Mouse (Mus musculus): ENCODE data around the gene Arvcf. TPM values are rescaled to one million over a fixed set of nuclear protein-coding genes. Genes with fewer than 3 reads are reported as not detected.

Arvcf gene
- polyA plus RNA-seq, 1 experiment from 2014 or later = 37.9 TPM

DNA sequence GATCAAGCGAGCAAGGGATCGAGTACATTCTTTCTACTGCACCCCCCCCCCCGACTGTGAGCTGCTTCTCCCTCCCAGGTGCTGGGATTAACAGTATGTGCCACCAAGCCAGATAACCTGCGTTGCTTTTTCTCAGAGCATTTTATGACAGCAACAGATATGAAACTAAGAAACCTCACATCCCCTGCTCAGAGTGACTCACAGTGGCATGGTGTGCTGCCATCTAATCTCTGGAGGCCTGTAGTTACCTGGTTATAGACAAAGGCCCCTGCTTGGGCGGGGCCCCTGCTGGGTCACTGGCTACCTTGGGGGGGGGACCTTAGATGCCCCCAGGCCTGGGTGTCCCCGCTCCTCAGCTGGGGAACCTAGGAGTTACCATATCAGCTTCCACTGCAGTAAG lies 10.0 kb downstream of the Arvcf start:
- no peaks in the 10 kb centered on the region for H3K27me3 ChIP-seq
- H3K9me3 ChIP-seq (replicated peaks) = no peaks in the 10 kb centered on the region
- no peak overlapping the region for H3K9ac ChIP-seq
- H3K36me3 ChIP-seq = no peaks in the 10 kb centered on the region
- no peak overlapping the region for H3K4me3 ChIP-seq (replicated peaks)
- H3K4me2 ChIP-seq (replicated peaks) = no peak overlapping the region
- no peak overlapping the region for H3K27ac ChIP-seq (replicated peaks)
- 0 out of 2 replicates have a peak, but pooled peaks have one; percentile 11 for ATAC-seq (ENCODE audit: insufficient number of reproducible peaks, low FRiP score, low TSS enrichment, low read depth)
- 75% methylated on average over 6 of the region's 6 CpGs for WGBS
- H3K4me1 ChIP-seq = no peaks in the 10 kb centered on the region

DNA sequence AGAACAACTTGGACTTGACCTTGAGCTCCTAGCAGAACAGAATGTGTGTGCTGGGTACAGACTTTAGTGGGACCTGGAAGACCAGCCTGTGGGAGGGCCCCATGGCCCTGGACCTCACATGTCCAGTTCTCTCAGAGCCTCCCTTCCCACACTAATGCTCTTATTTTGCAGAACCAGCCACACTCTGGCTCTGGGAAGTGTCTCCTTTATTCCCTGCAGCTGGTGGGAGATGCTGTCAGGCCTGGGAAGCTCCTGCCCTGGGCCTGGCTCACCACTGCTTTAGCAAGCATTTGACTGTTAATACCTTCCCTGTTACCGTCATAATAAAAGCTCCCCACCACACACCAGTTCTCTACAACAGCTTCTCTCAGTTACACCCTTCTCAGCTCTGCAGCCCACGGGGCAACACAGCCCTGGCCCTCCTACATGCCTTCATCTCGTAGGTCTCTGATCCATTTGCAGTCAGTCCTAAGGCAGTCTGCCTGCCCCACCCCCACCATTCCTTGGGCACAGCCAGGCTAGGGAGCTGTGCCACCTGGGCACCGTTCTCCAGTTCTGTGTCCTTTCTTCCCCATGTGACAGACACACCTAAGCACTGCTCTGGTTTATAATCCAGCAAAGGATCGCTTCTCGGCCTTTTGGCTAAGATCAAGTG lies 12.3 kb downstream of the Arvcf start:
- H3K27me3 ChIP-seq = no peaks in the 10 kb centered on the region
- WGBS = 68% methylated on average over 6 of the region's 6 CpGs
- no peak overlapping the region for H3K4me2 ChIP-seq (replicated peaks)
- H3K27ac ChIP-seq (replicated peaks) = no peak overlapping the region
- no peaks in the 10 kb centered on the region for H3K36me3 ChIP-seq
- no peak overlapping the region for H3K4me3 ChIP-seq (replicated peaks)
- ATAC-seq (ENCODE audit: insufficient number of reproducible peaks, low FRiP score, low TSS enrichment, low read depth) = no peak
- H3K9me3 ChIP-seq (replicated peaks) = no peaks in the 10 kb centered on the region
- H3K9ac ChIP-seq = no peak overlapping the region
- no peaks in the 10 kb centered on the region for H3K4me1 ChIP-seq

- Histone ChIP-seq H3K36me3 (no peaks in the 10 kb centered on the region), H3K4me1 (no peaks in the 10 kb centered on the region), H3K27me3 (no peaks in the 10 kb centered on the region), H3K27ac (replicated peaks) (no peak overlapping the region), H3K4me2 (replicated peaks) (no peak overlapping the region), H3K9ac (no peak overlapping the region), H3K9me3 (replicated peaks) (no peaks in the 10 kb centered on the region), H3K4me3 (replicated peaks) (no peak overlapping the region)
- WGBS = 73% methylated on average over 8 of the region's 8 CpGs
- no peak for ATAC-seq (ENCODE audit: insufficient number of reproducible peaks, low FRiP score, low TSS enrichment, low read depth)
These were observed 15.0 kb downstream of the Arvcf start for GRCm38 (mm10) chr16:18362948-18363347.

GRCm38 (mm10) chr16:18366849-18367248 lies 18.9 kb downstream of the Arvcf start:
- no peaks in the 10 kb centered on the region for H3K36me3 ChIP-seq
- no peak overlapping the region for H3K4me2 ChIP-seq (replicated peaks)
- H3K27ac ChIP-seq (replicated peaks) = no peak overlapping the region
- H3K9me3 ChIP-seq (replicated peaks) = no peaks in the 10 kb centered on the region
- no peaks in the 10 kb centered on the region for H3K4me1 ChIP-seq
- H3K9ac ChIP-seq = no peak overlapping the region
- no peak for ATAC-seq (ENCODE audit: insufficient number of reproducible peaks, low FRiP score, low TSS enrichment, low read depth)
- 42% methylated on average over 4 of the region's 4 CpGs for WGBS
- no peak overlapping the region for H3K4me3 ChIP-seq (replicated peaks)
- no peaks in the 10 kb centered on the region for H3K27me3 ChIP-seq

DNA sequence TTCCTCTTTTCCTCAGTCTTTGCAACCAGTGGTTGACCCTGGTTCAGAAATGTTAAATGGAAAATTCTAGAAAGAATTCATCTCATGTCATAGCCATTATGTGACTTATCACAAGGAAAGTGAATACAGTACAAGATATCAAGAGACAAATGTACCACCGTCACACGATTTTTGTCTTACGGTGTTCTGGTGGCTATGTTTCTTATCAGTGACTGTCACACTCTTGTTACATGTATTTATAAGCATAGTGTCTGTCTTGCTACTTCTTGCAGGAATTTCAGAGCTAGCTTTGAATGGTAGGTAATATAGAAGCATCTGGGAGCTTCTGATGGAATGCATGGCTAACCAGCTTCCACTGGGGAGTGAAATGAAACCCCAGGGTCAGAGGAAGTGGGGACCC lies 22.2 kb downstream of the Arvcf start:
- ATAC-seq (ENCODE audit: insufficient number of reproducible peaks, low FRiP score, low TSS enrichment, low read depth) = no peak
- Histone ChIP-seq H3K4me3 (replicated peaks) (no peak overlapping the region), H3K27me3 (no peaks in the 10 kb centered on the region), H3K36me3 (no peaks in the 10 kb centered on the region), H3K27ac (replicated peaks) (no peak overlapping the region), H3K4me2 (replicated peaks) (no peak overlapping the region), H3K9me3 (replicated peaks) (no peaks in the 10 kb centered on the region), H3K4me1 (no peaks in the 10 kb centered on the region), H3K9ac (no peak overlapping the region)
- WGBS = 93% methylated on average over 3 of the region's 3 CpGs

- H3K9me3 ChIP-seq (replicated peaks) = no peaks in the 10 kb centered on the region
- no peaks in the 10 kb centered on the region for H3K27me3 ChIP-seq
- H3K4me3 ChIP-seq (replicated peaks) = no peak overlapping the region
- H3K9ac ChIP-seq = no peak overlapping the region
- ATAC-seq (ENCODE audit: insufficient number of reproducible peaks, low FRiP score, low TSS enrichment, low read depth) = no peak
- no peaks in the 10 kb centered on the region for H3K36me3 ChIP-seq
- no peaks in the 10 kb centered on the region for H3K4me1 ChIP-seq
- H3K4me2 ChIP-seq (replicated peaks) = no peak overlapping the region
- H3K27ac ChIP-seq (replicated peaks) = no peak overlapping the region
- WGBS = 89% methylated on average over 4 of the region's 4 CpGs
These were observed 25.6 kb downstream of the Arvcf start for GRCm38 (mm10) chr16:18373632-18374031.

DNA sequence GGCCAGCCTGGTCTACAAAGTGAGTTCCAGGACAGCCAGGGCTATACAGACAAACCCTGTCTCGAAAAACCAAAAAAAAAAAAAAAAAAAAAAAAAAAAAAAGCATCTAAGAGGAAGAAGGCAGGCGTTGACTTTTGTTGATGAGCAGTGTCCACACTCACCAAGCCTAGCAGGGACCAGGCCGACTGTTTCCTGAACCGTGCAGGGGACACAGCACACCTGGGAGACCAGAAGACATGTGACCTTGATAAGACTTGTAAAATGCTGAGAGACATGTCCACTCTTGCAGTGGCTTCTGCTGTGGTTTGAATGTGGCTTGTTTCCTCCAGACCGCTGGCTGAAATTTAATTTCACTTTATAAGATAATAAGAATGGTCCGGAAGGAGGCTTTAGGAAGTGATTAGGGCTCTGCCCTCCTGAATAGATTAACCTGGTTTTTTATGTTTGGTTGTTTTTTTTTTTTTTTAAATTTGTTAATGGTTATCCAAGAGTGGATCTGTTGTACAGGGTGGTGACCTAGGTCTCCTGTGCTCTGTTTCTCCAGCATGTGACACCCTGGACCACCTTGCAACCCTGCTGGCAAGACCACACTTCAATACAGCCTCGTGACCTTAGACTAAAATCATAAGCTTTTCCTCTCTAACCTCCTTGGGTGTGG lies 28.4 kb downstream of the Arvcf start:
- no peaks in the 10 kb centered on the region for H3K36me3 ChIP-seq
- no peak overlapping the region for H3K4me3 ChIP-seq (replicated peaks)
- WGBS = 73% methylated on average over 6 of the region's 7 CpGs
- no peak overlapping the region for H3K4me2 ChIP-seq (replicated peaks)
- no peak overlapping the region for H3K27ac ChIP-seq (replicated peaks)
- H3K9me3 ChIP-seq (replicated peaks) = no peaks in the 10 kb centered on the region
- H3K9ac ChIP-seq = no peak overlapping the region
- H3K4me1 ChIP-seq = 0 out of 2 replicates have a peak, but pooled peaks cover 7% of the 10 kb centered on the region
- H3K27me3 ChIP-seq = no peaks in the 10 kb centered on the region
- ATAC-seq (ENCODE audit: insufficient number of reproducible peaks, low FRiP score, low TSS enrichment, low read depth) = no peak

- Histone ChIP-seq H3K9ac (no peak overlapping the region), H3K27ac (replicated peaks) (no peak overlapping the region), H3K4me1 (peaks cover 15% of the 10 kb centered on the region; the same call in 1 of the 2 replicates), H3K36me3 (no peaks in the 10 kb centered on the region), H3K4me3 (replicated peaks) (no peak overlapping the region), H3K4me2 (replicated peaks) (no peak overlapping the region), H3K9me3 (replicated peaks) (no peaks in the 10 kb centered on the region), H3K27me3 (no peaks in the 10 kb centered on the region)
- WGBS = 46% methylated on average over 3 of the region's 3 CpGs
- ATAC-seq (ENCODE audit: insufficient number of reproducible peaks, low FRiP score, low TSS enrichment, low read depth) = no peak
These were observed 29.2 kb downstream of the Arvcf start for GRCm38 (mm10) chr16:18377203-18377602.

DNA sequence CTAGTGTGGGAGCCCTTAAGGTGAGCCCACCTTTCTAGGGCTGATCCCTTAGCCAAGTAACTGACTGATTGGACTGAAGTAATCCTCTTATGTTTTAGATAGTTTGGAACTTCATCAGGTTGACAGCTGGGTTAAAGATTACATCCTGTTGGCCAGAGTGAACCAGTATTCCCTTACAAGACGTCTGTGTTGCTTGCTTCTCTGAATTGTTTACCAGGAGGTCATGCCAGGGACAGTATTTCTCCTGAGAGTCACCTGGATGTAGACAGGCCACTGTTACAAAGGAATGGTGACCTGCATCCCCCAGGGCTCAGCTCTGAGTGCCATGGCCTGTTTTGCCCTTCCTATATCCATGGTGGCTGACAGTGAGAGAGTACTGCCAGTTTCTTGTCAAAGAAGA lies 30.5 kb downstream of the Arvcf start:
- no peak overlapping the region for H3K9ac ChIP-seq
- peaks cover 19% of the 10 kb centered on the region; the same call in 1 of the 2 replicates for H3K4me1 ChIP-seq
- no peak for ATAC-seq (ENCODE audit: insufficient number of reproducible peaks, low FRiP score, low TSS enrichment, low read depth)
- 22% methylated on average over 1 of the region's 1 CpGs for WGBS
- no peak overlapping the region for H3K4me2 ChIP-seq (replicated peaks)
- H3K36me3 ChIP-seq = no peaks in the 10 kb centered on the region
- H3K27me3 ChIP-seq = no peaks in the 10 kb centered on the region
- H3K9me3 ChIP-seq (replicated peaks) = no peaks in the 10 kb centered on the region
- no peak overlapping the region for H3K4me3 ChIP-seq (replicated peaks)
- H3K27ac ChIP-seq (replicated peaks) = no peak overlapping the region

- H3K9me3 ChIP-seq (replicated peaks) = no peaks in the 10 kb centered on the region
- no peaks in the 10 kb centered on the region for H3K27me3 ChIP-seq
- H3K4me2 ChIP-seq (replicated peaks) = no peak overlapping the region
- no peak overlapping the region for H3K9ac ChIP-seq
- H3K4me1 ChIP-seq = peaks cover 26% of the 10 kb centered on the region; the same call in 1 of the 2 replicates
- no peak overlapping the region for H3K27ac ChIP-seq (replicated peaks)
- H3K4me3 ChIP-seq (replicated peaks) = no peak overlapping the region
- WGBS = 69% methylated on average over 8 of the region's 8 CpGs
- ATAC-seq (ENCODE audit: insufficient number of reproducible peaks, low FRiP score, low TSS enrichment, low read depth) = 0 out of 2 replicates have a peak, but pooled peaks have one; percentile 25
- H3K36me3 ChIP-seq = no peaks in the 10 kb centered on the region
These were observed 31.5 kb downstream of the Arvcf start for GRCm38 (mm10) chr16:18379338-18380001.

- Histone ChIP-seq H3K27ac (replicated peaks) (no peak overlapping the region), H3K9me3 (replicated peaks) (no peaks in the 10 kb centered on the region), H3K27me3 (no peaks in the 10 kb centered on the region), H3K4me1 (peaks cover 26% of the 10 kb centered on the region; the same call in 1 of the 2 replicates), H3K4me3 (replicated peaks) (no peak overlapping the region), H3K36me3 (no peaks in the 10 kb centered on the region), H3K9ac (no peak overlapping the region), H3K4me2 (replicated peaks) (no peak overlapping the region)
- 59% methylated on average over 6 of the region's 6 CpGs for WGBS
- no peak for ATAC-seq (ENCODE audit: insufficient number of reproducible peaks, low FRiP score, low TSS enrichment, low read depth)
These were observed 32.6 kb downstream of the Arvcf start for GRCm38 (mm10) chr16:18380495-18381063.
